Mouse (Mus musculus) ZHBTc4 (cell line): Measurements from ENCODE around the gene Cmss1.

Source experiments
- DNase-seq: peaks from one replicate; pipeline ENCODE4 v3.0.0-alpha.2; 2011; ENCODE audit warnings: low read depth, low spot score

Gene Cmss1

DNA sequence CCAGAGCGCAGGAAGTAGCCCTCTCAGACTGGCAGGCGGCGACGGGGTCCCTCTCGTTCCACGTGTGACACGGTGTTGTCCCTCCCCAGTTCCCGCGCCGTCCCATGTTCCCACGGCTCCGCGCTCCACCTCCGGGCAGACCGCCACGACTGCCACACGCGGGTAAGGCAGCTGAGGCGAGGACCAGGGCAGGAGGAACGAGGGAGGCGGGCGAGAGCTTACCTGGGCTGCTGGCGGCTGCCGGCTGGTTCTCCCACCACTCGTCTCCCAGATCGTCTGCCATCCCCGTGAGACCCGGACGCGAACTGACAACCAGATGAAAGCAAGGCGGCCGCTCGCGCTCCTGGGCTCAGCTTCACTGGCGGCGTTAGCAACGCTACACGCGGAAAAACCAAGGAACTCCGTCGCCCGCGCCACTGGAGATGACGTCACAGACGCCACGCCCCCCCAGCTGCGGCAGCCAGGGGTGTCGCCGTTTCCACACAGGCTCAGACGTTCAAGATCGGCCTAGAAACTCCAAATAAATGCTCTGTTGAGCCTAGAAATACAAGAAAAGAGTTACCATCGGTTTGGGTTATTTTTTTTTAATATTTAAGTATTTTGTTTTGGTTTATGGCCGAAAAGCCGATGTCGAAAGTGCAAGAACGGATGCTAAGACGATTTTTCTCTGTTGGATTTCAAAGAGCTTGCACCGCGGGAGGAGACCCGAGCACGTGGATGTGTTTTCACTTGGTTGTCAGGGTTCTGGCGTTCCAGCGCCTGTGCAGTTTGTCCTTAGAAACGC lies at the start of gene Cmss1:
Cmss1 (minus strand) TSS at position 421 of the 784 bp plus-strand sequence.
- DNase-seq, result peak; percentile 95

DNA sequence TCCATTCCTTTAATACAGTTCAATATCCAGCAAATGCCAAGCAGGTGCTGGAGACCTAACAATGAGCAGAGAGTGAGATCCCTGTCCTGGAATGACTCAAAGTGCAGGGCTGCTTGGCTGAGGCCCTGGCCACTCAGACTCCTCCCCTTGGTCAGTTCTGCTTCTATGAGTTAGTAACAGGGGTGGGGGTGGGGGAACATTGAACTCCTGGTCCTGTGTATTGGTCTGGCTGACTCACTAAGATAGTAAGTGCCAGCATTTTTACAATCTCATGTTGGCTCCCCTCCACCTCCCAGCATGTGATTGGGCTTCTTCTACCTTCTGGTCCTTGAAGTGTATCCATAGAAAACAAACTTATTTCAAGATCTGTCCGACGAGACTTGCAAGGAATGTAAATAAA lies 43.2 kb upstream of the Cmss1 start:
- no peak for DNase-seq

DNA sequence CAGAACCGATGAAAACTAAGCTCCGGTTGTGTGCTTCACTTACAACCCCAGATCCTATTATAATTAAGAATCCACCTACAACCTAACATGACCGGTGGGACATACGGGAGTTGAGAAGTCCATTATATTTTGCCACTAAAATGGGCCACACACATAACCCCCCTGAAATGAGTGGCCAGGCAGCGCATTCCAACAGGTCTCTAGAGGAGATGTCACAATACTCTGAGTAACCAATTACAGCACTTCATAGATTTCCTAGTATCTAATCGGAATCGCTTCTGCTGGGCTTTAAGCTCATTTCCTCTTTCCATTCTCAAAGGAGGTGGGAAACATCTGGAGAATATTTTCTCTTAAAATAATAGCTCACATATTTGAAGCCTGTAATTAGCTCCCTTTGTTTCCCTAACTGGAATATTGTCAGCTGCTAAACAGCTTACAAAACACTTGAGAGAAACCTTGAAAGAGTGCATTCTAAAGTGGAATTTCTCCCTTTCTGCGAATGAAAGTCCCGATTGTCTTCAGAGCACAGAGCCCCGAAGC lies 34.8 kb upstream of the Cmss1 start:
- DNase-seq, result no peak

DNA sequence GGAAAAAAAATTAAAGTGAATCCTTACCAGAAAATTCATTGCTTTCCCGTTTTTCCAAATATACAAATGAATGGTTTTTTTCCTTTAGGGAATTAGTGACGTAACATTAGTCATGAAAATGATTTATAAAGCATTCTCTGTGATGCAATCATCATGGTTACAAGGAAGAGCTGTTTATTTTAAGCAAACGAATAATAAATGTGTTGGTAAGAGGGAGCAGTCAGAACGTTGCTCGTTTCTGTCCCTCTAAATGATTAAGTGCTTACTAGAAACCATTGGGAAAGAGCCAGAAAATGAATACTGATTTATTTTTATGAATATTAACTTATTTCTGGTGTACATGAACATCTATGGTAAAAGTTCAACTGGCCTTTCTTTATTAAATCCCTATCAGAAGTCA lies 28.1 kb upstream of the Cmss1 start:
- no peak for DNase-seq

- DNase-seq, result peak; percentile 72
These were observed 27.5 kb upstream of the Cmss1 start for GRCm38 (mm10) chr16:57634191-57634590.

GRCm38 (mm10) chr16:57611768-57612167 lies 5.1 kb upstream of the Cmss1 start:
- peak; percentile 57 for DNase-seq

DNA sequence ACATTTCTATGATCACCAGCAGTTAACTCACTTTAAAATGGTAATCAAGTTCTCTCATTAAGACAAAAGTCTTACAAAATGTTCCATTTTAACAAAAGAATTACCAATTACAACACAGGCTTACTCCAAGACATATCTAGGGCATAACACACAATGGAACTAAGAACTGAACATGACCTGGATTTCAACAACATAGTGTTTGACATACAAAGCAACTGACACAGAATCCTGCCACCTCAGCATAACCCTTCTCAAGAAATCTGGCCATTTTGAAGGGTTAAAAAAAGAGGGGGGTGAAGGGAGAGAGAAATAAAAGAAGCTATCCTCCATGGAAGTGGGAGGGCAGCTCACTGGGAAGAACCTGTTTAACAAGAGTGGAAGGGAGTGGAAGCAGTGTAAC lies 5.6 kb downstream of the Cmss1 start:
- DNase-seq, result no peak

- no peak for DNase-seq
These were observed 9.2 kb downstream of the Cmss1 start for GRCm38 (mm10) chr16:57597295-57597957.

- peak; percentile 70 for DNase-seq
These were observed 13.1 kb downstream of the Cmss1 start for GRCm38 (mm10) chr16:57593422-57594157.

GRCm38 (mm10) chr16:57585201-57585600 lies 21.5 kb downstream of the Cmss1 start:
- DNase-seq, result no peak

DNA sequence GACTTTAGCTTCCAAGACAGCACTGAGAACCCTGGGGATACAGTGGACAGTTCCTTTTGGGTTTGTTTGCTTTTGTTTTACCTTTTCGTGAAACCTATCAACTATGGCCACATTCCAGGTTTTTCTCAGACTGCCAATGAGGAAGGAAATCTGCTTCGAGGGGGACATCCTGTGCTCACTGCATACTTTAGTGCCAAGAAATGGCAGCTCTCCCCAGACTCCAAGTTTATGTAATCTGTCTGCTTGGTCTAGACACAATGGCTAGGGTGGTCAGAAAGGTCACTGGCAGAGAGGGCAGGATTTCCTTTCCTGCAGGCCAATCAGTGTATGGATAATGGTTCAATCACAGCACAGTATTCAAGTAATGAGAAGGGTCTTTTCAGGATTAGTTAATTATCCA lies 24.7 kb downstream of the Cmss1 start:
- DNase-seq, result no peak

- DNase-seq, result no peak
These were observed 26.6 kb downstream of the Cmss1 start for GRCm38 (mm10) chr16:57580041-57580440.

DNA sequence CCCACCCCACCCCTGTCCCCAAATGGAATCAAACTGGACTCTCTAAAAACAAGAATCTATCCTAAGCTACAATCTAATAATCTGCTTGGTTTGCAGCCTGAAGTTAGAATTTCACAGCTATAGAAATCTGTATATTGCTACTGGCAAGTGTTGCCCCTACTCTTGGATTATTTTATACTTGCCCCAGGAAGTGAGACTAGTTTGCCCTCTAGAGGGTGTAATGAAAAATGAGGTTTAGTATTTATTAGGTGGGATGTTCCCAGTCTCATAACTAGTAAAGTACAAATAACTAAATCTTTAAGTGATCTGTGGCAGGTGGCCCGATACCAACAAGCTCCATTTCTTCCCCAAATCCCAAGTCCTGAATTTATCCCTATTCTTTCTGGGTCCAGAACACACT lies 29.1 kb downstream of the Cmss1 start:
- no peak for DNase-seq

DNA sequence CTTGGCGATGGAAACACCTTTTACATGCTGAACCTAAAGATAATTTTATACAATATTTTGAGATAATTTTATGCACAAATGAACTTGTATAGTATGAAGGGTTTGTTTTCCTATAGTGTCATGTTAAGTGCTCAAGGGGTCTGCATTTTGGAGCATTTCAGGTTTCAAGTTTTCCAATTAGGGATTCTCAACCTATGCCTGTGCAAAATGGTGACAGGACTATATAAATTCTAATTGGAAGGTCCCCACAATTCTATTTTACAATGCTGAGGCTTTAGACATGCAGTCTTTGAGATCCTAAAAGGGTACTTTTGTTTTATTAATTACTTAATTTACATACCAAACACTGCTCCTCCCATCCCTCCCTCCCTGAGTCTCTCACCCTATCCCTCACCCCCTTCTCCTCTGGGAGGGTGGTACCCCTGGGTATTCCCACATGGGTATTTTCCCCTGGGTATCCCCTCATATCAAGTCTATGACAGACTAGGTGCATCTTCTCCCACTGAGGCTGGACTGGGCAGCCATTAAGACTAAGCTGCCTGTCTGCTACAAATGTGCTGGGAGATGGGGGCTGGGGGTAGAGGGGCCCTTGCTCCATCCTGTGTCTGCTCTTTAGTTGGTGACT lies 30.8 kb downstream of the Cmss1 start:
- DNase-seq, result no peak

DNA sequence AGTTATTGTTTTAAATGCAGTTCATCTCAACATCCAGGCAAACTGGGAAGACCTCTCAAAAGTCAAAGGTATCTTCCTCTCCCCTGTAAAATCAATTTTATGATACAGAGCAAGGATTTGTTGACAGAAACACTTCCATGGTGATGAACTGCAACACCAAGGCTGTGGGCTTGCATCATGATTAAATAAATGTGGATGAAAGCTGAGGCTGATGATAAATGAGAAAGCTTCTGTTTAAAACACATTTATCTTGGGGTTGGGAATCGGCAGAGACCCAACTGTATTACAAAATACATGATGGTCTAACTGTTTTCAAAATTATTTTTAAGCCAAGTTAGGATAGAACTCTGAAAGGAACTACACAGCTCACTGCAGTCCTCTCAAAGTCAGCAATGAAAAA lies 32.8 kb downstream of the Cmss1 start:
- no peak for DNase-seq

GRCm38 (mm10) chr16:57570789-57571311 lies 35.8 kb downstream of the Cmss1 start:
- DNase-seq, result no peak

DNA sequence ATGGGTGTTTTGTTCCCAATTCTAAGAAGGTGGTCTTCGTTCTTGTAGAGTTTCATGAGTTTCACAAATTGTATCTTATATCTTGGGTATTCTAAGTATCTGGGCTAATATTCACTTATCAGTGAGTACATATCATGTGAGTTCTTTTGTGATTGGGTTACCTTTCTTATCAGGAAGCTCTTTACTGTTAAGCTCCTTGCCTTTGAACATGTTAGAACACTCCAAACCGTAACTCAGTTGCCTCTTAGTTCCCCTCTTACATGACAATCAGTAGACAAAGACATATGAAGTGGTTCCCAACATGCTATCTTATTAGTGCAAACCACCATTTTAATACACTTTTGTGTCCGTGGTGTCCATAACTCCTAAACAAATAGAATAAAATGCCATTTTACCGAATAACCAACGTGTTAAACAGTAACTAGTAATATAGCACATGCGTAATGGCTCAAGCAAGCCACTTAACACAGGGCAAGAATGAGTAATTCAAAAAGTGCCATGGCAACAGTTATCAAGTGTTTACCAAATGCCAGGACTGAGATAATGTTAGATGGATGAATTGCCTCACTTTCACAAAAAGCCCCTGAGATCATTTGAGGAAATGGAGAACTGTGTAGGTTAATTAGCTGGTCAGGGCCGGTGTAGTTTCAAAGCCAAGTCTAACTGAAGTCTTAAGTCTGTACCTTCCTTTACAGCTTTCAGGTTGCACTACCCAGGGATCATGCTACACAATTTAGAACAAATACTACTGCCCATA lies 37.8 kb downstream of the Cmss1 start:
- no peak for DNase-seq

- DNase-seq, result no peak
These were observed 40.4 kb downstream of the Cmss1 start for GRCm38 (mm10) chr16:57566215-57566614.

DNA sequence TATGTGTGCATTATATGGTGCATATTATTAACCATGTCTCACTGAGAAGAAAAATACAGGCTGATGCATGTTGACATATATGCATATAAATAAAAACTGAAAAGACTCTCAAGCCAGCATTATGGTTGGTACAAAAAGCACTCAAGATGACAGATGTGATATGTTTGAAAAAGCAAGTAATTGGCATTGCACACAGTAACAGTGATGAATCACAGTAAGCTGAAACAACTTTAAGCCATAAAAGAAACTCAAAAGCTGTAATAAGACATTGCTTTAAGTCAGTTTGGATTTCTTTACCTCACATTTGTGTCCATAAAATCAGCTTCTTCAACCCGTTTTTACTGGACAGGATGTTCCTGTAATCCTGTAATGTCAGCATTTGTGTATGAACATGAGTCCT lies 41.9 kb downstream of the Cmss1 start:
- no peak for DNase-seq

DNA sequence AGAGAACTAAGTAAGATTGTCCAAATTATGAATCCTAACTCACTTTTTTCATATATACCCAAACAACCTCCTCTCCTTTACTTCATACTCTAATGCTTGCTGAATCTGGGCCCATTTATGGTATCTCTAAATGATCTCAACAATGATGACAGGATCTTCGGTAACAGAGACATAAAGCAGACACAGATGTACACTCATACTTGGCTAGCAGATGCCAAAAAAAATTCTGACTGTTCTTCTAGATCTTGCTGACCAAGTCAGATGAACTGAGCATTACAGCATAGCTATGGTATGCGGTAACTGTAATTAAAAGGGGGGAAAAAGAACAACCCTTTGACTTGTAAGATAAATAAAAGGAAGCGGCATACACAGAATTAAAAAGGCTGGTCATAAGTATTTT lies 43.2 kb downstream of the Cmss1 start:
- no peak for DNase-seq

DNA sequence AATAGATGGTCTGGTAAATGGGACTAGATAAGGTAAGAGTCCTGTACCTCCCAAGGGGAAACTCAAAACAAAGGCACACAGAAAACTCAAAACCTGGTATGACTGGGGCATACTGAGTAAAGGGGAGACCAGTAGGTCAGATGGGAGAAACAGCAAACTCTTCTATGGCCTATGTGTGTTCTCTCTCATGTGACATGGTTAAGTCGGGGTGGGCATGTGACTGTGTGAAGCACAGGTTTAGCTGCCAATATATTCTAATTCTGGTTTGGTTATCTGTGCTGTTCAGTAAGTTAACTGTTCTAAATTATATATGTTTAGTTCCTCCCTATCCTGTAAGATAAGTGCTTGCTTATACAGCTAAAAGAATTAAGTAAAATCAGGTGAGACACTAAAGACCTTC lies 46.5 kb downstream of the Cmss1 start:
- DNase-seq, result no peak
